Mouse (Mus musculus) left cerebral cortex, adult 18-20 months (tissue): ENCODE data around the gene Cidec. TPM values are rescaled to one million over a fixed set of nuclear protein-coding genes. Genes with fewer than 3 reads are reported as not detected.

Source experiments
- microRNA-seq, 2 experiments: library from miRNA; unstranded; fragments of <30 nt; microRNA quantifications; one replicate each; pipeline ENCODE4 v1.2.0; 2021
- total RNA-seq, 2 experiments: library from RNA; stranded (reverse); gene quantifications; 2 replicates each; pipeline ENCODE4 v1.2.3; 2021

The Cidec gene
- total RNA-seq, 2 experiments from 2014 or later = not detected

Small RNA genes lying within 50 kb of the gene (microRNA-seq; reads per million reads assigned to microRNA genes)
- 0 reads per million in 2 experiments for gene Gm24387

Other genes with a start within 250 kb of the Cidec start
- gene Lhfpl4, start 240.4 kb downstream of the Cidec start, total RNA-seq = 10 to 100 TPM; 70.8 to 71.8 TPM
- gene Mtmr14, start 197.9 kb downstream of the Cidec start, total RNA-seq = 10 to 100 TPM; 13.8 to 18.4 TPM
- gene Cpne9, start 153.5 kb downstream of the Cidec start, total RNA-seq = 10 to 100 TPM; 67.8 to 89.1 TPM
- 10 to 100 TPM; 29.1 to 31.2 TPM for gene Brpf1, start 128.6 kb downstream of the Cidec start, total RNA-seq
- gene Ogg1, start 108.8 kb downstream of the Cidec start, total RNA-seq = 1 to 10 TPM; 7.4 to 7.9 TPM
- 100 to 1,000 TPM; 124 to 128 TPM for gene Camk1, start 91.8 kb downstream of the Cidec start, total RNA-seq
- 10 to 100 TPM; 46.8 to 53.7 TPM for gene Tada3, start 57.9 kb downstream of the Cidec start, total RNA-seq
- gene Arpc4, start 57.6 kb downstream of the Cidec start, total RNA-seq = 100 to 1,000 TPM; 256 to 267 TPM
- gene Ttll3, start 46.5 kb downstream of the Cidec start, total RNA-seq = 10 to 100 TPM; 11.2 to 12.5 TPM
- 10 to 100 TPM; 14.7 to 19.8 TPM for gene Rpusd3, start 16.4 kb downstream of the Cidec start, total RNA-seq
- gene Jagn1, start 6.8 kb upstream of the Cidec start, total RNA-seq = 10 to 100 TPM; 41.9 to 42.6 TPM
- under 1 TPM; 0.28 to 0.56 TPM for gene Il17re, start 22.7 kb upstream of the Cidec start, total RNA-seq
- 1 to 10 TPM; 4.9 to 8.2 TPM for gene Il17rc, start 35.7 kb upstream of the Cidec start, total RNA-seq
- gene Creld1, start 47.5 kb upstream of the Cidec start, total RNA-seq = 100 to 1,000 TPM; 112 to 116 TPM
- gene Prrt3, start 66.2 kb upstream of the Cidec start, total RNA-seq = 10 to 100 TPM; 52.8 to 54.9 TPM
- 10 to 100 TPM; 71.8 to 77.6 TPM for gene Emc3, start 95.9 kb upstream of the Cidec start, total RNA-seq
- gene Fancd2, start 95.9 kb upstream of the Cidec start, total RNA-seq = 1 to 10 TPM; 1.5 to 2.2 TPM
- not detected for gene Fancd2os, start 165.0 kb upstream of the Cidec start, total RNA-seq
- 100 to 1,000 TPM; 210 to 217 TPM for gene Brk1, start 169.0 kb upstream of the Cidec start, total RNA-seq
- gene Vhl, start 188.2 kb upstream of the Cidec start, total RNA-seq = 10 to 100 TPM; 35.3 to 46.6 TPM
- gene Irak2, start 202.7 kb upstream of the Cidec start, total RNA-seq = 10 to 100 TPM; 23.5 to 25.4 TPM